Mouse (Mus musculus) limb, embryonic 12.5 days (tissue): ENCODE data around the gene Chchd5. TPM values are rescaled to one million over a fixed set of nuclear protein-coding genes. Genes with fewer than 3 reads are reported as not detected.

Experiments used
- ATAC-seq: fragments of 200-750 bp; cut with Nextera tagmentation; 2 replicates; pipeline ENCODE4 v1.8.0; 2017; ENCODE audit warnings: low read depth, moderate TSS enrichment; ENCODE audit not compliant: insufficient number of reproducible peaks, insufficient read depth, low FRiP score, low TSS enrichment
- H3K27ac ChIP-seq: fragments of 300-500 bp; sonication (generic); 2 replicates; pipeline ENCODE4 v1.5.1; 2016; ENCODE audit warnings: mild to moderate bottlenecking, moderate library complexity
- H3K27me3 ChIP-seq: fragments of 300-500 bp; sonication (generic); 2 replicates; pipeline ENCODE4 v1.6.1; 2016; ENCODE audit warnings: mild to moderate bottlenecking, moderate library complexity
- H3K36me3 ChIP-seq: fragments of 300-500 bp; sonication (generic); 2 replicates; pipeline ENCODE4 v1.6.1; 2016; ENCODE audit warnings: mild to moderate bottlenecking, moderate library complexity
- H3K4me1 ChIP-seq: fragments of 300-500 bp; sonication (generic); replicated peaks from 2 replicates; pipeline ENCODE4 v1.6.1; 2016
- H3K4me2 ChIP-seq: fragments of 300-500 bp; sonication (generic); 2 replicates; pipeline ENCODE4 v1.6.1; 2016; ENCODE audit warnings: mild to moderate bottlenecking, moderate library complexity
- H3K4me3 ChIP-seq: fragments of 300-500 bp; sonication (generic); replicated peaks from 2 replicates; pipeline ENCODE4 v1.5.1; 2016; ENCODE audit warnings: mild to moderate bottlenecking
- H3K9ac ChIP-seq: fragments of 300-500 bp; sonication (generic); replicated peaks from 2 replicates; pipeline ENCODE4 v1.6.1; 2016; ENCODE audit warnings: mild to moderate bottlenecking, moderate library complexity
- H3K9me3 ChIP-seq: fragments of 300-500 bp; sonication (generic); 2 replicates; pipeline ENCODE4 v1.6.1; 2016; ENCODE audit warnings: mild to moderate bottlenecking, moderate library complexity
- WGBS: fragments of 180-500 bp; shearing (Covaris S2); methylation state at CpG from one replicate; pipeline ENCODE4 v1.1.7; 2016; 5-methylcytosine and 5-hydroxymethylcytosine counted together
- polyA plus RNA-seq: library from polyadenylated mRNA; unstranded; fragments of >200 nt; fragmentation: Nextera tagmentation; extraction: Ambion mirVana; gene quantifications from 2 replicates; pipeline ENCODE4 v1.2.1, GENCODE M21; 2016

Chchd5 gene
- polyA plus RNA-seq, 1 experiment from 2014 or later, result 29.8 TPM

DNA sequence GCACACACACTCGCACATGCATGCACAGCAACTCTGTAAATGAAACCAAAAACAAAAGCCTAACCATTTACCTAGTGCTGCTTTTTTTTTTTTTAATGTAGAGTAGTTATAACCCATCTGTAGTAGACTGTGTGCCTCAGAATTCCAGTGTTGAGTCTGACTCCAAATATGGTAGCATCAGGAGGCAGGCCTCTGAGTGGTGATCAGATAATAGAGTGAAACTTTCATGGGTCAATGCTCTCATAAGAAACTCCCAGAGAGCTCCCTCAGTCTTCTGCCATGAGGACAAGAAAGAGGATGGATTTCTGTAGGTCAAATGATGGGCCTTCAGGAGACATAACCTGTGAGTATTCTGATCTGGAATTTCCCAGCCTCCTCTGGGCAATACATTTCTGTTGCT lies 52.9 kb downstream of the Chchd5 start:
- H3K4me2 ChIP-seq, result no peak overlapping the region
- 94% methylated on average over 1 of the region's 1 CpGs for WGBS
- H3K9me3 ChIP-seq, result no peaks in the 10 kb centered on the region
- H3K36me3 ChIP-seq, result no peaks in the 10 kb centered on the region
- no peaks in the 10 kb centered on the region for H3K27me3 ChIP-seq
- no peak overlapping the region for H3K9ac ChIP-seq
- no peak overlapping the region for H3K27ac ChIP-seq
- ATAC-seq, result no peak
- H3K4me1 ChIP-seq, result peaks cover 6% of the 10 kb centered on the region
- no peak overlapping the region for H3K4me3 ChIP-seq

DNA sequence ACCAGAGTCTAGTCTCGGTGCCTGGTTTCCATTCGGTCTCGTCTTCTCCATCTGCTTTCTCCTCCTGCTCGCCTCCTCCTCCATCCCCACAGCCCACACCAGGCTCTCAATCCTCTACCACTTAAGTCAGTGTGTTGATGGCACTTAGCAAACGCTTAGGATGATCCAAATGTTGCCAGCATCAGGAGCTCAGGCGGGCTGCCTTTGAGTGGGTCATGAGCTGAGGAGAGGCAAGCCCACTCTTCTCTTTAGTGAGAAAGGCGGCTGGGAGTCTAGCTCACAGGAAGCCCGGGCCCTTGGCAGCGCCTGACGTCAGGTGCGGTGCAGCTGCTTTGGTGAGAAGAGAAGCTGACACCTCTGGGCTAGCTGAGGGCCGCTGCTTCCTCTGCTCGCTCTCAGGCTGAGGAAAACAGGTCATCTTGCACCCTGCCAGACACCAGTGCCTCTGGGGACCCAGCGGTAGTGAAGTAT lies 54.1 kb downstream of the Chchd5 start:
- 42% methylated on average over 14 of the region's 14 CpGs for WGBS
- Histone ChIP-seq H3K4me1 (peaks cover under 1% of the 10 kb centered on the region), H3K9me3 (no peaks in the 10 kb centered on the region), H3K36me3 (no peaks in the 10 kb centered on the region), H3K27me3 (no peaks in the 10 kb centered on the region), H3K4me3 (no peak overlapping the region), H3K27ac (no peak overlapping the region), H3K4me2 (no peak overlapping the region), H3K9ac (no peak overlapping the region)
- no peak for ATAC-seq

Other genes with a start within 250 kb of the Chchd5 start
- gene Zc3h8, start 185.6 kb upstream of the Chchd5 start, polyA plus RNA-seq, result 9.2 and 9.4 TPM in 2 replicates
- 2.8 and 3.5 TPM in 2 replicates for gene Zc3h6, start 162.3 kb upstream of the Chchd5 start, polyA plus RNA-seq
- gene Gm10762, start 162.0 kb upstream of the Chchd5 start, polyA plus RNA-seq, result 31.4 and 34.8 TPM in 2 replicates
- 0.06 and 0.17 TPM in 2 replicates for gene Vinac1, start 81.5 kb upstream of the Chchd5 start, polyA plus RNA-seq
- 18.2 and 20.0 TPM in 2 replicates for gene Ttl, start 63.8 kb upstream of the Chchd5 start, polyA plus RNA-seq
- 33.0 and 36.3 TPM in 2 replicates for gene Polr1b, start 28.7 kb upstream of the Chchd5 start, polyA plus RNA-seq
- gene Slc20a1, start 69.1 kb downstream of the Chchd5 start, polyA plus RNA-seq, result 43.9 and 46.9 TPM in 2 replicates
- 39.0 and 54.0 TPM in 2 replicates for gene Ckap2l, start 167.5 kb downstream of the Chchd5 start, polyA plus RNA-seq
- 0.12 TPM in 1 of 2 replicates, not detected in the other for gene Il1a, start 180.3 kb downstream of the Chchd5 start, polyA plus RNA-seq
- gene Il1b, start 241.4 kb downstream of the Chchd5 start, polyA plus RNA-seq, result not detected in 2 replicates